Mouse (Mus musculus) retina, postnatal 1 day (tissue): Measurements from ENCODE around the gene Pik3c2b.

ENCODE experiments used
- DNase-seq: peaks from one replicate; pipeline ENCODE4 v3.0.0-alpha.2; 2012

Pik3c2b gene

GRCm38 (mm10) chr1:133146014-133147009, 100.8 kb downstream of the Pik3c2b start:
- DNase-seq: peak; percentile 77

GRCm38 (mm10) chr1:133147324-133147723, 101.9 kb downstream of the Pik3c2b start:
- no peak for DNase-seq

GRCm38 (mm10) chr1:133148122-133148521, 102.7 kb downstream of the Pik3c2b start:
- no peak for DNase-seq

GRCm38 (mm10) chr1:133150556-133150955, 105.1 kb downstream of the Pik3c2b start:
- DNase-seq: no peak

- no peak for DNase-seq
These were observed 106.7 kb downstream of the Pik3c2b start for GRCm38 (mm10) chr1:133152213-133152612.

GRCm38 (mm10) chr1:133155270-133155669, 109.8 kb downstream of the Pik3c2b start:
- DNase-seq: no peak
